Mouse (Mus musculus): ENCODE data around the gene A530032D15Rik.

The A530032D15Rik gene

GRCm38 (mm10) chr1:85073099-85073498, 36.6 kb downstream of the A530032D15Rik start:
- in situ Hi-C loops (cut with MboI, MseI), result loop anchor here (5.0 to 10.0 kb wide), 6 partner anchors 112 to 564 kb away; no protein-coding TSS in a partner anchor

- in situ Hi-C loops (cut with MboI, MseI), result loop anchor here (5.0 to 10.0 kb wide), 6 partner anchors 113 to 566 kb away; no protein-coding TSS in a partner anchor
Measured at GRCm38 (mm10) chr1:85071690-85072089, 38.0 kb downstream of the A530032D15Rik start.

- in situ Hi-C loops (cut with MboI, MseI), result loop anchor here in 1 of 2 experiments (5.0 to 10.0 kb wide), 3 partner anchors 78 to 506 kb away; no protein-coding TSS in a partner anchor
Measured at GRCm38 (mm10) chr1:85035801-85036200, 73.9 kb downstream of the A530032D15Rik start.

GRCm38 (mm10) chr1:85034394-85034793, 75.3 kb downstream of the A530032D15Rik start:
- in situ Hi-C loops (cut with MboI, MseI), result loop anchor here in 1 of 2 experiments (10.0 kb wide), 1 partner anchor 170 kb away; no protein-coding TSS in a partner anchor

GRCm38 (mm10) chr1:85033616-85034015, 76.0 kb downstream of the A530032D15Rik start:
- in situ Hi-C loops (cut with MboI, MseI), result loop anchor here in 1 of 2 experiments (10.0 kb wide), 1 partner anchor 171 kb away; no protein-coding TSS in a partner anchor

All from T-helper 17 cell (primary cell).